ENCODE assay signal across 12 mouse cellular contexts in the genomic region with DNA sequence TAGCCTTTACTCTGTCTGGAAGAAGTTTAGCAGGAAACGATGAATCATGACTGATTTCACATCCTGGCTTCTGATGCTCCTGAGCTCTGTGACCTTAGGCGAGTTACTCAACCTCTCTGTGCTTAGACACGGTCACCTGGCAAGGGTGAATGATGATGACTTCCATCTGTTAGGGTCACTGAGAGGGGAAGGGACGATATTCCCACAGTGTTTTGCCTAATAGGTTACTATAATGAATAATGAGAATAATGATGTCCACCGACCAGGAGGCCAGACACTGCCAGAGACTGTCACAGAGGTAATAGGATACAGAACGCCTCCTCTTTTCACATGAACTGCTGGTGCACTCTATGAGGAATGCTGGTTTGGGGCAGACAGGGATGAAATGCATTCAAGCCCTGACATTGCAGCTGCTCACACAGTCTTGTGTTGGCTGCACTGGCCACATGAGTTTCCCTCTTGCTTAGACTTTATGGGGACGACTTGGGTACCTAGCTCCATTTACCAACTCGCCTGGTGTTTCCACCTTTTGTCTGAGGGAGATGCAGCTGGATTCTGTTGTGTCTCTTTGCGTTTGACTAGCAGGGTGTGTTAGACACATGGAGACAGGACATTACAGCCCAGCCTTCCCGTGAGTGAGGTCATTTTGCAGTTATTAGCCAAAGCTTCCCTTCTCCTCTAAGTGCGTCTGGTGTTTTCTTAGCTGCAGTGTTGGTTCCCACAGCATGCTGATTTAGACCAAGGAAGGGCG. TPM values are rescaled to one million over a fixed set of nuclear protein-coding genes. Genes with fewer than 3 reads are reported as not detected.
DNase-seq lines count a peak whose midpoint lies in the region; ATAC-seq and TF ChIP-seq lines count a peak whose summit lies in the region.
"Had no signal": no experiment of that assay in that cellular context is flagged by ENCODE, and none has a peak within 500 bp of the region (broad histone marks: within the 10 kb centered on the region; RNA-seq: fewer than 3 reads in every experiment).

No protein-coding gene starts in this region.

- H3K27ac ChIP-seq in hindbrain, embryonic 10.5 days: peak overlapping the region; percentile 59
- H3K27ac ChIP-seq in hindbrain, embryonic 13.5 days: no peak overlapping the region
- peak overlapping the region; percentile 35; the same call in 1 of the 2 replicates for H3K27ac ChIP-seq in heart, embryonic 11.5 days (ENCODE audit: low read depth, low read length)

- no peak for TF ChIP-seq CTCF in brain, embryonic 14.5 days (IDR thresholded peaks at IDR 0.05; ENCODE audit: borderline replicate concordance, extremely low read depth, insufficient read depth, insufficient read length)

- TF ChIP-seq POLR2A in brain, embryonic 14.5 days (IDR thresholded peaks at IDR 0.05; ENCODE audit: borderline replicate concordance, extremely low read depth, insufficient read depth, insufficient read length, poor library complexity, severe bottlenecking): no peak

- 68% methylated on average over 12 of the region's 12 CpGs for WGBS in hindbrain, embryonic 10.5 days
- WGBS in hindbrain, embryonic 13.5 days: 64% methylated on average over 12 of the region's 12 CpGs
- 55% methylated on average over 12 of the region's 12 CpGs for WGBS in heart, embryonic 11.5 days (ENCODE audit: insufficient replicate concordance)

- DNase-seq in hindbrain, embryonic 10.5 days (ENCODE audit: low spot score): no peak
- DNase-seq in brain, embryonic 14.5 days (ENCODE audit: low read depth): peak; percentile 28
- DNase-seq in lung, postnatal 10 days: peak; percentile 54
- DNase-seq in left cerebral cortex, adult 11 months (ENCODE audit: low spot score): no peak
- no peak for DNase-seq in urinary bladder, adult 2 months (ENCODE audit: low spot score)
- no peak for DNase-seq in spleen, postnatal 36 days (ENCODE audit: low spot score in 2 of 2)
- DNase-seq: kidney, adult 2 months; thymus, postnatal 4 days had no signal

- H3K4me2 ChIP-seq in hindbrain, embryonic 13.5 days: no peak overlapping the region
- H3K4me2 ChIP-seq in heart, embryonic 11.5 days: no peak overlapping the region

- no peaks in the 10 kb centered on the region for H3K27me3 ChIP-seq in hindbrain, embryonic 10.5 days (ENCODE audit: insufficient read depth, poor library complexity, severe bottlenecking)
- H3K27me3 ChIP-seq in hindbrain, embryonic 13.5 days: no peaks in the 10 kb centered on the region
- H3K27me3 ChIP-seq in heart, embryonic 11.5 days (ENCODE audit: control insufficient read depth, insufficient read depth, low read length): no peaks in the 10 kb centered on the region

- ATAC-seq in hindbrain, embryonic 13.5 days (ENCODE audit: low FRiP score): no peak
- 0 out of 2 replicates have a peak, but pooled peaks have one; percentile 28 for ATAC-seq in heart, embryonic 11.5 days (replicated peaks; ENCODE audit: insufficient number of reproducible peaks, low FRiP score, low TSS enrichment)
- ATAC-seq: CD4-positive, CD25-positive, alpha-beta regulatory T cell, adult 4 months had no signal

- no peaks in the 10 kb centered on the region for H3K9me3 ChIP-seq in hindbrain, embryonic 10.5 days
- no peaks in the 10 kb centered on the region for H3K9me3 ChIP-seq in hindbrain, embryonic 13.5 days
- no peaks in the 10 kb centered on the region for H3K9me3 ChIP-seq in heart, embryonic 11.5 days (replicated peaks; ENCODE audit: control insufficient read depth, low read length)

- peaks cover 14% of the 10 kb centered on the region for H3K4me1 ChIP-seq in hindbrain, embryonic 10.5 days (replicated peaks)
- peaks cover 8% of the 10 kb centered on the region; the same call in 1 of the 2 replicates for H3K4me1 ChIP-seq in hindbrain, embryonic 13.5 days (replicated peaks)
- H3K4me1 ChIP-seq in heart, embryonic 11.5 days (ENCODE audit: control insufficient read depth, insufficient read depth, low read length): no peaks in the 10 kb centered on the region

- H3K36me3 ChIP-seq in hindbrain, embryonic 10.5 days: no peaks in the 10 kb centered on the region
- H3K36me3 ChIP-seq in hindbrain, embryonic 13.5 days: no peaks in the 10 kb centered on the region
- H3K36me3 ChIP-seq in heart, embryonic 11.5 days (ENCODE audit: control insufficient read depth, insufficient read depth, low read length): no peaks in the 10 kb centered on the region

- no peak overlapping the region for H3K4me3 ChIP-seq in hindbrain, embryonic 10.5 days
- H3K4me3 ChIP-seq in hindbrain, embryonic 13.5 days: no peak overlapping the region
- no peak overlapping the region for H3K4me3 ChIP-seq in heart, embryonic 11.5 days (ENCODE audit: low read depth, low read length)

- H3K9ac ChIP-seq in hindbrain, embryonic 13.5 days: no peak overlapping the region
- H3K9ac ChIP-seq in heart, embryonic 11.5 days (ENCODE audit: low read depth, low read length): no peak overlapping the region

RNA-seq across cellular contexts. Expression of gene Sparcl1, which starts 14.9 kb away (rescaled TPM):
- polyA plus RNA-seq in hindbrain, embryonic 10.5 days (2016; fragmentation: Nextera tagmentation; extraction: Ambion mirVana): 40.6 and 45.9 TPM in 2 replicates
- 150 and 151 TPM in 2 replicates for polyA plus RNA-seq in hindbrain, embryonic 13.5 days (2015; fragmentation: Nextera tagmentation; extraction: Ambion mirVana)
- 75.9 and 150 TPM in 2 replicates for polyA plus RNA-seq in brain, embryonic 14.5 days (2012; rRNA removed)
- 18.2 and 21.8 TPM in 2 replicates for polyA plus RNA-seq in heart, embryonic 11.5 days (2014; fragmentation: Nextera tagmentation; extraction: Ambion mirVana)
- 1,512 and 1,967 TPM in 2 replicates for polyA plus RNA-seq in urinary bladder, adult 2 months (2012; rRNA removed)
- polyA plus RNA-seq: CD4-positive, CD25-positive, alpha-beta regulatory T cell, adult 4 months had no signal

RNA-seq across cellular contexts. Expression of gene Dspp, which starts 42.1 kb away (rescaled TPM):
- polyA plus RNA-seq in hindbrain, embryonic 10.5 days (2016; fragmentation: Nextera tagmentation; extraction: Ambion mirVana): not detected in 2 replicates
- polyA plus RNA-seq in hindbrain, embryonic 13.5 days (2015; fragmentation: Nextera tagmentation; extraction: Ambion mirVana): not detected in 2 replicates
- polyA plus RNA-seq in brain, embryonic 14.5 days (2012; rRNA removed): not detected in 2 replicates
- not detected in 2 replicates for polyA plus RNA-seq in heart, embryonic 11.5 days (2014; fragmentation: Nextera tagmentation; extraction: Ambion mirVana)
- polyA plus RNA-seq in urinary bladder, adult 2 months (2012; rRNA removed): not detected in 2 replicates
- polyA plus RNA-seq: CD4-positive, CD25-positive, alpha-beta regulatory T cell, adult 4 months; kidney, adult 2 months had no signal

RNA-seq across cellular contexts. Expression of gene Gm17660, which starts 51.0 kb away (rescaled TPM):
- polyA plus RNA-seq in hindbrain, embryonic 10.5 days (2016; fragmentation: Nextera tagmentation; extraction: Ambion mirVana): not detected in 2 replicates
- polyA plus RNA-seq in hindbrain, embryonic 13.5 days (2015; fragmentation: Nextera tagmentation; extraction: Ambion mirVana): not detected in 2 replicates
- not detected in 2 replicates for polyA plus RNA-seq in brain, embryonic 14.5 days (2012; rRNA removed)
- not detected in 2 replicates for polyA plus RNA-seq in heart, embryonic 11.5 days (2014; fragmentation: Nextera tagmentation; extraction: Ambion mirVana)
- polyA plus RNA-seq in urinary bladder, adult 2 months (2012; rRNA removed): not detected in 2 replicates
- polyA plus RNA-seq: CD4-positive, CD25-positive, alpha-beta regulatory T cell, adult 4 months; cortical plate, adult 2 months; kidney, adult 2 months had no signal

Comparison
In these comparisons a context has a peak if more than half of its experiments do, and no peak if none do; other contexts are left out.
1. DNase-seq: peak in brain, embryonic 14.5 days (single experiment) and lung, postnatal 10 days (single experiment); none in hindbrain, embryonic 10.5 days (single experiment), left cerebral cortex, adult 11 months (single experiment), urinary bladder, adult 2 months (single experiment) and spleen, postnatal 36 days (0 of 2).